Mouse (Mus musculus): ENCODE measurements around the gene Unk. TPM values are rescaled to one million over a fixed set of nuclear protein-coding genes. Genes with fewer than 3 reads are reported as not detected.
A peak's percentile ranks its signal among the peaks of the same experiment; 100 is the strongest.

Unk gene
- polyA plus RNA-seq, 1 experiment from 2014 or later = 51.3 TPM

DNA sequence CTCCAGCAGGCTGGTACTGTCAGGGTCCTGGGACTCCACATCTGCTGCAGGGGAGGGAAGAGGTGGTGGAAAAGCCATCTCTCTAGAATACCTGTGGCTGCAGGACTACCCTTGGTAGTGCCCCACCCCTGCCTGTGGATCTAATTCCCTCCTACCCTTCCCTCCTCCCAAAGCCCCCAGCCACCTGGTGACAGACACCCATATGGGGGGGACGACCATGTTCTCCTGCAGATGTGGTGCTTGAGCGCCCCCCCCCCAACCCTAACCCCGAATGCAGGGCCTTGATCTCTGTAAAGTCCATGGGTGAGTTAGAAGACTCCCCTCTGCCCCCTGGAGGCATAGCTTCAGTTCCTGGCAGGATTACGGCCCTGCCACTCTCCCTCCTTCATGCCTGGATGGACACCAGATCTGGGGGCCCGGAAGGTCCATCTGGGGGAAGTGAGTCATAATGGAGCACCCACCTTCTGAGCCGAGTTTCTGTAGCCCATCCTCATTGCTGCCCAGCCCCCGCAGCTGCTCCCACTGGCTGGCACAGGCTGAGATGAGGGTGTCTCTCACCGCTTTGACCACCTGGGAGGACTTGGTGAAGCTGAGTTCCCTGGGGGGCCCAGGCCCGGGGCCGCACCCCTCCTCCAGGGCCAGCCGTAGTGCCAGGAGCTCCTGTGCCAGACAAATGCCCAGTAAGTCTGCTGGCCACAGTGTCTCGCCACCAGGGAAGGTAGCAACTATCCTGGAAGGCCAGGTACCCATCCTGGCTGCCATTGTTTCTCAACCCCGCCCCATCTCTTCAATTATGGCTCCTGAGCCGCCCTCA, 77.0 kb downstream of the Unk start:
- Histone ChIP-seq H3K4me1 (replicated peaks) (peaks cover 76% of the 10 kb centered on the region), H3K27me3 (ENCODE audit: insufficient read depth, poor library complexity, severe bottlenecking) (peaks cover 78% of the 10 kb centered on the region), H3K27ac (peak overlapping the region; percentile 1; the same call in 1 of the 2 replicates), H3K4me3 (peak overlapping the region; percentile 45; the same call in 1 of the 2 replicates), H3K36me3 (no peaks in the 10 kb centered on the region), H3K9me3 (no peaks in the 10 kb centered on the region)
- WGBS = 18% methylated on average over 14 of the region's 14 CpGs
- DNase-seq (ENCODE audit: low spot score) = peak; percentile 25

DNA sequence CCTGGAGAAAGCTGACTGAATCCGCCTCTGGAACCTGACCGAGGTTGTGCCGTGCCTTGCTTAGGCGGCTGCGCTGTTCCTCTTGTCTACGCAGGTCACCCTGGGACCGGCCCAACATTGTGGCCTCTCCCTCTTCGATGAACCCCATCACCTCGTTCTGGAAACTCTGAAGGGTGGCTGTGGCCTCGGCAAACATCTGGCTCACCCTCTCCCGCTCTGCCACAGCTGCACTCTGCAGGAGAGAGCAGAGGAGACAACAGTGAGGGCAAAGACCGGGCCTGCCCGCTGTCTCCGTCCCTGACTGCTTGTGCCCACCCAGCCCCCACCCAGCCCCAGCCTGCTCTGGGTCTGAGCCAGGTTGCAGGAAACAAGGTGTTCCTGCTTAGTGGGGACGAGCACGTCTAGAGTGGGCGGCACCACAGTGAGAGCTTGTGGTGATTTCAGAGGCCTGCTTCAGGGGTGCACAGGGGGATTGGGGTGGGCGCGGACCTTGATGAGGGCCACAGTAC, 77.7 kb downstream of the Unk start:
- Histone ChIP-seq H3K27me3 (ENCODE audit: insufficient read depth, poor library complexity, severe bottlenecking) (peaks cover 80% of the 10 kb centered on the region), H3K27ac (peak overlapping the region; percentile 16; the same call in 1 of the 2 replicates), H3K36me3 (no peaks in the 10 kb centered on the region), H3K9me3 (no peaks in the 10 kb centered on the region), H3K4me1 (replicated peaks) (peaks cover 72% of the 10 kb centered on the region), H3K4me3 (peak overlapping the region; percentile 45; the same call in 1 of the 2 replicates)
- DNase-seq (ENCODE audit: low spot score) = peak; percentile 19
- WGBS = 9% methylated on average over 19 of the region's 19 CpGs

DNA sequence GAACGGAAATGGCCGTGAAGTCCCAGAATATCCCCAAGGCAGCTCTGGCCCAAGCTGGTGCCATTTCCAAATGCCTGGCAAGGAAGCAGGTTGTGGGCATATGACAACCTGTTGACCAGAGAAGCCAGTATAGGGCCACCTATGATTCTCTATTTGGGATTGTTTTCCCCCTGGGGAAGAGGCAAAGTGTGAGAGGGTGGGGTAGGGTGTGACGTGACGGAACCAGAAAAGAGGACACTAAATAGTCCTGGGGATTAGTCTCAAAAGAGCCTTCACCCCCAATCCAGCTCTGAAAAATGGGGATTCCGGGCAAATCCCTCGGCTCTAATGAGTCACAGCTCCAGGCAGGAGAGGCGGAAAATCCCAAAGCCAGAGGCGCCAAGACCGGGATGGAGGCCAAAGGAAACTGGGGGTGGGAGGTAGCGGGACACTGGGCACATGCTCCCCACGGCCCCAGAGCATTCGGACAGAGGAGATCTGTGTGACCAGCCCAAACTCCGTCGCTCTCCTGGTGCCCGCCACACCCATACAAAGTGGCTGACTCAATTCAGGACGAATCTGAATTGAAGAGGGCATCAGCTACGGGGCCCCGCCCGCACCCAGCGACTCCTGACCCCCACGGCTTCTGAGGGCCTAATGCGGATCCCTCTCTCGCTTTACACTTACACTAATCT, 78.5 kb downstream of the Unk start:
- Histone ChIP-seq H3K9me3 (no peaks in the 10 kb centered on the region), H3K4me1 (replicated peaks) (peaks cover 65% of the 10 kb centered on the region), H3K4me3 (peak overlapping the region; percentile 45), H3K27ac (no peak overlapping the region), H3K36me3 (no peaks in the 10 kb centered on the region), H3K27me3 (ENCODE audit: insufficient read depth, poor library complexity, severe bottlenecking) (peaks cover 80% of the 10 kb centered on the region)
- peak; percentile 37 for DNase-seq (ENCODE audit: low spot score)
- 6% methylated on average over 23 of the region's 23 CpGs for WGBS

GRCm38 (mm10) chr11:116109441-116110081, 79.4 kb downstream of the Unk start:
- Histone ChIP-seq H3K36me3 (no peaks in the 10 kb centered on the region), H3K27ac (peak overlapping the region; percentile 68), H3K4me3 (peak overlapping the region; percentile 45), H3K9me3 (no peaks in the 10 kb centered on the region), H3K4me1 (replicated peaks) (peaks cover 55% of the 10 kb centered on the region), H3K27me3 (ENCODE audit: insufficient read depth, poor library complexity, severe bottlenecking) (peaks cover 76% of the 10 kb centered on the region)
- DNase-seq (ENCODE audit: low spot score) = peak; percentile 42
- 2% methylated on average over 70 of the region's 70 CpGs for WGBS

- Histone ChIP-seq H3K27ac (peak overlapping the region; percentile 68), H3K9me3 (no peaks in the 10 kb centered on the region), H3K4me1 (replicated peaks) (peaks cover 50% of the 10 kb centered on the region), H3K4me3 (peak overlapping the region; percentile 45), H3K27me3 (ENCODE audit: insufficient read depth, poor library complexity, severe bottlenecking) (peaks cover 72% of the 10 kb centered on the region), H3K36me3 (no peaks in the 10 kb centered on the region)
- WGBS = 3% methylated on average over 35 of the region's 35 CpGs
- DNase-seq (ENCODE audit: low spot score) = peak; percentile 33
Measured at GRCm38 (mm10) chr11:116110131-116110530, 80.0 kb downstream of the Unk start.

GRCm38 (mm10) chr11:116110540-116110939, 80.4 kb downstream of the Unk start:
- Histone ChIP-seq H3K4me1 (replicated peaks) (peaks cover 48% of the 10 kb centered on the region), H3K4me3 (peak overlapping the region; percentile 45), H3K36me3 (no peaks in the 10 kb centered on the region), H3K27me3 (ENCODE audit: insufficient read depth, poor library complexity, severe bottlenecking) (peaks cover 68% of the 10 kb centered on the region), H3K27ac (0 out of 2 replicates have a peak overlapping the region, but pooled peaks have one; percentile 68), H3K9me3 (no peaks in the 10 kb centered on the region)
- no peak for DNase-seq (ENCODE audit: low spot score)
- 32% methylated on average over 10 of the region's 10 CpGs for WGBS

Other genes starting within 250 kb of the Unk start
- 19.0 and 21.5 TPM in 2 replicates for gene Caskin2, start 216.7 kb upstream of the Unk start, polyA plus RNA-seq (2016; fragmentation: Nextera tagmentation; extraction: Ambion mirVana)
- 38.1 and 41.5 TPM in 2 replicates for gene Tsen54, start 215.6 kb upstream of the Unk start, polyA plus RNA-seq (2016; fragmentation: Nextera tagmentation; extraction: Ambion mirVana)
- 10.4 and 11.9 TPM in 2 replicates for gene Llgl2, start 206.3 kb upstream of the Unk start, polyA plus RNA-seq (2016; fragmentation: Nextera tagmentation; extraction: Ambion mirVana)
- gene Myo15b, start 171.9 kb upstream of the Unk start, polyA plus RNA-seq (2016; fragmentation: Nextera tagmentation; extraction: Ambion mirVana) = 0.19 and 0.21 TPM in 2 replicates
- 1.4 and 4.2 TPM in 2 replicates for gene Smim5, start 130.4 kb upstream of the Unk start, polyA plus RNA-seq (2016; fragmentation: Nextera tagmentation; extraction: Ambion mirVana)
- gene Smim6, start 118.3 kb upstream of the Unk start, polyA plus RNA-seq (2016; fragmentation: Nextera tagmentation; extraction: Ambion mirVana) = 1.4 and 1.6 TPM in 2 replicates
- gene Sap30bp, start 97.0 kb upstream of the Unk start, polyA plus RNA-seq (2016; fragmentation: Nextera tagmentation; extraction: Ambion mirVana) = 44.7 and 52.5 TPM in 2 replicates
- gene Recql5, start 96.8 kb upstream of the Unk start, polyA plus RNA-seq (2016; fragmentation: Nextera tagmentation; extraction: Ambion mirVana) = 27.3 and 28.8 TPM in 2 replicates
- gene Itgb4, start 55.6 kb upstream of the Unk start, polyA plus RNA-seq (2016; fragmentation: Nextera tagmentation; extraction: Ambion mirVana) = 0.92 and 0.94 TPM in 2 replicates
- gene Galk1, start 17.6 kb upstream of the Unk start, polyA plus RNA-seq (2016; fragmentation: Nextera tagmentation; extraction: Ambion mirVana) = 184 and 204 TPM in 2 replicates
- gene H3f3b, start 2.4 kb upstream of the Unk start, polyA plus RNA-seq (2016; fragmentation: Nextera tagmentation; extraction: Ambion mirVana) = 1,623 and 1,834 TPM in 2 replicates
- 3.1 and 4.5 TPM in 2 replicates for gene Unc13d, start 47.6 kb downstream of the Unk start, polyA plus RNA-seq (2016; fragmentation: Nextera tagmentation; extraction: Ambion mirVana)
- gene Wbp2, start 56.7 kb downstream of the Unk start, polyA plus RNA-seq (2016; fragmentation: Nextera tagmentation; extraction: Ambion mirVana) = 98.1 and 128 TPM in 2 replicates
- 3.1 and 4.3 TPM in 2 replicates for gene Trim47, start 96.9 kb downstream of the Unk start, polyA plus RNA-seq (2016; fragmentation: Nextera tagmentation; extraction: Ambion mirVana)
- 1.8 and 2.0 TPM in 2 replicates for gene Trim65, start 100.8 kb downstream of the Unk start, polyA plus RNA-seq (2016; fragmentation: Nextera tagmentation; extraction: Ambion mirVana)
- 108 and 114 TPM in 2 replicates for gene Mrpl38, start 108.5 kb downstream of the Unk start, polyA plus RNA-seq (2016; fragmentation: Nextera tagmentation; extraction: Ambion mirVana)
- 59.2 and 62.8 TPM in 2 replicates for gene Fbf1, start 137.8 kb downstream of the Unk start, polyA plus RNA-seq (2016; fragmentation: Nextera tagmentation; extraction: Ambion mirVana)
- gene Ten1, start 168.5 kb downstream of the Unk start, polyA plus RNA-seq (2016; fragmentation: Nextera tagmentation; extraction: Ambion mirVana) = 68.5 and 78.9 TPM in 2 replicates
- 21.8 TPM in 2 replicates for gene Acox1, start 168.7 kb downstream of the Unk start, polyA plus RNA-seq (2016; fragmentation: Nextera tagmentation; extraction: Ambion mirVana)
- gene Evpl, start 207.8 kb downstream of the Unk start, polyA plus RNA-seq (2016; fragmentation: Nextera tagmentation; extraction: Ambion mirVana) = 0.35 and 0.76 TPM in 2 replicates
- 96.2 and 100 TPM in 2 replicates for gene Srp68, start 243.9 kb downstream of the Unk start, polyA plus RNA-seq (2016; fragmentation: Nextera tagmentation; extraction: Ambion mirVana)